Mouse (Mus musculus): ENCODE results near the gene Rragc.

Gene Rragc

GRCm38 (mm10) chr4:123952059-123952458 lies 34.8 kb downstream of the Rragc start:
- no peak for DNase-seq (ENCODE audit: low read depth, low spot score)

GRCm38 (mm10) chr4:123956703-123957491 lies 39.7 kb downstream of the Rragc start:
- DNase-seq (ENCODE audit: low read depth, low spot score): peak; percentile 77

- DNase-seq (ENCODE audit: low read depth, low spot score): no peak
Observed at GRCm38 (mm10) chr4:123957492-123957808, 40.2 kb downstream of the Rragc start.

- no peak for DNase-seq (ENCODE audit: low read depth, low spot score)
Observed at GRCm38 (mm10) chr4:123957891-123958290, 40.6 kb downstream of the Rragc start.

- no peak for DNase-seq (ENCODE audit: low read depth, low spot score)
Observed at GRCm38 (mm10) chr4:123960955-123961354, 43.7 kb downstream of the Rragc start.

- no peak for DNase-seq (ENCODE audit: low read depth, low spot score)
Observed at GRCm38 (mm10) chr4:123962721-123963120, 45.5 kb downstream of the Rragc start.

- no peak for DNase-seq (ENCODE audit: low read depth, low spot score)
Observed at GRCm38 (mm10) chr4:123968663-123969321, 51.5 kb downstream of the Rragc start.

- DNase-seq (ENCODE audit: low read depth, low spot score): no peak
Observed at GRCm38 (mm10) chr4:123969458-123969857, 52.2 kb downstream of the Rragc start.

GRCm38 (mm10) chr4:123971059-123971458 lies 53.8 kb downstream of the Rragc start:
- no peak for DNase-seq (ENCODE audit: low read depth, low spot score)

- no peak for DNase-seq (ENCODE audit: low read depth, low spot score)
Observed at GRCm38 (mm10) chr4:123972423-123973049, 55.3 kb downstream of the Rragc start.

GRCm38 (mm10) chr4:123982105-123982504 lies 64.9 kb downstream of the Rragc start:
- no peak for DNase-seq (ENCODE audit: low read depth, low spot score)
